Mouse (Mus musculus) spleen, adult 18-20 months (tissue): ENCODE measurements around the gene Tet3.

Experiments
- DNase-seq, 2 experiments: peaks; one replicate each; pipeline ENCODE4 v3.0.0; 2022; ENCODE audit warnings: mixed read lengths in 2 of 2

The Tet3 gene

GRCm38 (mm10) chr6:83412854-83413401 lies 46.0 kb downstream of the Tet3 start:
- no peak for DNase-seq

GRCm38 (mm10) chr6:83412362-83412853 lies 46.5 kb downstream of the Tet3 start:
- no peak for DNase-seq

- no peak for DNase-seq
These were observed 47.1 kb downstream of the Tet3 start for GRCm38 (mm10) chr6:83411635-83412361.

- no peak for DNase-seq
These were observed 48.7 kb downstream of the Tet3 start for GRCm38 (mm10) chr6:83410046-83410706.

GRCm38 (mm10) chr6:83408510-83408909 lies 50.4 kb downstream of the Tet3 start:
- no peak for DNase-seq

GRCm38 (mm10) chr6:83405511-83406064 lies 53.3 kb downstream of the Tet3 start:
- no peak for DNase-seq

- no peak for DNase-seq
These were observed 54.3 kb downstream of the Tet3 start for GRCm38 (mm10) chr6:83404571-83404970.

- no peak for DNase-seq
These were observed 55.4 kb downstream of the Tet3 start for GRCm38 (mm10) chr6:83403481-83403880.

- DNase-seq = no peak
These were observed 59.1 kb downstream of the Tet3 start for GRCm38 (mm10) chr6:83399790-83400189.

- no peak for DNase-seq
These were observed 61.2 kb downstream of the Tet3 start for GRCm38 (mm10) chr6:83397728-83398127.

GRCm38 (mm10) chr6:83396711-83397110 lies 62.2 kb downstream of the Tet3 start:
- no peak for DNase-seq

- no peak for DNase-seq
These were observed 63.2 kb downstream of the Tet3 start for GRCm38 (mm10) chr6:83395544-83396229.

- DNase-seq = no peak
These were observed 64.8 kb downstream of the Tet3 start for GRCm38 (mm10) chr6:83394122-83394521.

- no peak for DNase-seq
These were observed 66.6 kb downstream of the Tet3 start for GRCm38 (mm10) chr6:83392166-83392780.

GRCm38 (mm10) chr6:83385569-83386090 lies 73.3 kb downstream of the Tet3 start:
- DNase-seq = no peak

GRCm38 (mm10) chr6:83381510-83382491 lies 77.1 kb downstream of the Tet3 start:
- DNase-seq = peak in 1 of 2 experiments; percentile 17

GRCm38 (mm10) chr6:83373704-83374300 lies 85.1 kb downstream of the Tet3 start:
- no peak for DNase-seq

- no peak for DNase-seq
These were observed 87.5 kb downstream of the Tet3 start for GRCm38 (mm10) chr6:83371350-83371749.

GRCm38 (mm10) chr6:83370316-83370965 lies 88.4 kb downstream of the Tet3 start:
- no peak for DNase-seq

GRCm38 (mm10) chr6:83363075-83363474 lies 95.8 kb downstream of the Tet3 start:
- no peak for DNase-seq
